Mouse (Mus musculus): ENCODE results near the gene Herpud1.

GRCm38 (mm10) chr8:94422270-94422669, 36.0 kb downstream of the Herpud1 start:
- TF ChIP-seq POLR2A (IDR thresholded peaks at IDR 0.05; ENCODE audit: low read depth, low read length) (no peak), CTCF (conservative IDR thresholded peaks at IDR 0.05; ENCODE audit: insufficient read depth, insufficient read length, low read depth, low read length) (no peak)
